Mouse (Mus musculus): ENCODE measurements around the gene Ccdc8. TPM values are rescaled to one million over a fixed set of nuclear protein-coding genes. Genes with fewer than 3 reads are reported as not detected.
A peak's percentile ranks its signal among the peaks of the same experiment; 100 is the strongest.

Gene Ccdc8
- polyA plus RNA-seq (2015; fragmentation: Nextera tagmentation; extraction: Ambion mirVana) = 35.7 and 41.2 TPM in 2 replicates

DNA sequence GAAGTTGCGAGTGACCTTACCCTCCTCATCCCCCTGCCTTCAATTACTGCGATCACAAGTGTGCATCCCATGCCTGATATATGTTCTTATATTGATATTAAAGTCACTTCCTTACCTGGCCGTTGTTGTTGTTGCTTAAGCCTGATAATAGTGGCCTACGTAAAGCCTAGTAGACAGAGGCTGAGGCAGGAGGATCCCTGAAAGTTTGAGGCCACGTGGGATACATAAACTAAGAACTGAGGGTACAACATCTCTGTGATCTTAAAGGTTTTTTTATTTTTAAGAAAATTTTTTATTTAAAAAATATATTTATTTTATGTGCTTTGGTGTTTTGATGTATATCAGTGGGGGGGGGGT lies at the start of gene Ccdc8:
Ccdc8 (plus strand) TSS at position 258 of the 357 bp plus-strand sequence.
- H3K27me3 ChIP-seq = no peaks in the 10 kb centered on the region
- H3K4me3 ChIP-seq (replicated peaks) = peak within 1 kb of the TSS; percentile 65
- 89% methylated on average over 5 of the region's 5 CpGs for WGBS
- peak within 1 kb of the TSS; percentile 69 for H3K4me2 ChIP-seq
- 0 out of 2 replicates have a peak within 1 kb of the TSS, but pooled peaks have one; percentile 25 for H3K9ac ChIP-seq
- peaks cover 78% of the 10 kb centered on the region for H3K4me1 ChIP-seq
- H3K36me3 ChIP-seq = peaks cover 13% of the 10 kb centered on the region
- ATAC-seq (replicated peaks; ENCODE audit: low FRiP score) = no peak
- peak within 1 kb of the TSS; percentile 95 for H3K27ac ChIP-seq
- H3K9me3 ChIP-seq (replicated peaks) = no peaks in the 10 kb centered on the region

DNA sequence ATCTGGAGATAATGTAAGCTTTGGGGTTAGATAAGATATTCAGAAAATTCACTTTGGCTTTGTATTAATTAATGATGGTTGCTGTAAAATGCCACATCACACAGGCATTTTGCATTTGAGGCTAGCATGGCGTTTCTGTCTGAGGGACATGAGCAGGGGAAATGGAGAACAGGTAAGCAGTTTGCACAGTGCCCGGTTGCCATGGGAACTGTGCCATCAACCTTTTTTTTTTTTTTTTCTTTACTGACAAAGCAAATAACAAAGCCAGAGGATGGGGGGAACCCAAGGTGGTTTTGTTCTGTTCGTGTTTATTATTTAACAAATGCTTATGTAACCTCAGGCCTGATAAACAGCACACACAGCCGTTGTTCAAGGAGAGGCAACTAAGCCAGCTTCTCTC lies 49.6 kb upstream of the Ccdc8 start:
- no peaks in the 10 kb centered on the region for H3K36me3 ChIP-seq
- no peak overlapping the region for H3K27ac ChIP-seq
- H3K4me2 ChIP-seq = no peak overlapping the region
- ATAC-seq (replicated peaks; ENCODE audit: low FRiP score) = no peak
- 64% methylated on average over 4 of the region's 4 CpGs for WGBS
- no peak overlapping the region for H3K9ac ChIP-seq
- peaks cover 30% of the 10 kb centered on the region for H3K27me3 ChIP-seq
- no peak overlapping the region for H3K4me3 ChIP-seq (replicated peaks)
- H3K4me1 ChIP-seq = peaks cover 55% of the 10 kb centered on the region
- no peaks in the 10 kb centered on the region for H3K9me3 ChIP-seq (replicated peaks)

DNA sequence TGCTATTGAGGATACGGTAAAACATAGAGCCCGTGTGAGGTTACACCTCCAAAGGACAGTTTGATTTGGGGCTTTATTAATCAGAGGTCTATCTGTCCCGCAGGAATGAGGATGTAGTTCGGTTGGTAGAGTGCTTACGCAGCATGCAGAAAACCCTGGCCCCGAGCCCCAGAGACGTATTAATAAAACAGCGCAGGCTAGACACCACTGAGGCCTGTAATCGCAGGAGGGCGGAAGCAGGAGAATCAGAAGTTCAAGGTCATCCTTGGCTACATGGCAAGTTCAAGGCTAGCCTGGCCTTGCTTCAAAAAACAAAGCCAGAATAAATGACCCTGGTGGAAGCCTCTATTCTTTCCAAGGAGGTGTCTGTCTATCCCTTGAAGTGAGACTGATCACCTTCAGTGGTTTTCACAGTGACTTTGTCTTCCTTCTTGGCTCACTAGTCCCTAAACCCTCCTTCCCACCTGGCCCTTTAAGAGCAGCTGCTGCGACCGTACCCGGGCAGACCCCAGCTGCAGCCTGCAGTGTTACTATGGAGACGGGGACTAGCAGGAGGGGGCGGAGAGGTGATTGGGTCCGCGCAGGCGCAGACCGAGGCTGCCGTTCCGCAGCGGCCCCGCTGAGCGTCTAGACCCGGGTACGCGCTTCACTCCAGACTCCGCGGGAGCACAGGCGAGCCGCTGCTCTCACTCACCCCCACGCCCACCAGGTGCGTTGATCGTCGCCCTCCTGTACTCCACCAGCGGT lies 48.3 kb upstream of the Ccdc8 start, which contains the start of gene Pnmal2:
Pnmal2 (plus strand) TSS at position 622 of the 747 bp plus-strand sequence.
- 13% methylated on average over 36 of the region's 36 CpGs for WGBS
- Histone ChIP-seq H3K36me3 (no peaks in the 10 kb centered on the region), H3K4me3 (replicated peaks) (peak within 1 kb of the TSS; percentile 63), H3K27me3 (peaks cover 44% of the 10 kb centered on the region), H3K27ac (no peak within 1 kb of the TSS), H3K4me2 (peak within 1 kb of the TSS; percentile 83), H3K9me3 (replicated peaks) (no peaks in the 10 kb centered on the region), H3K9ac (peak within 1 kb of the TSS; percentile 65), H3K4me1 (peaks cover 60% of the 10 kb centered on the region)
- ATAC-seq (replicated peaks; ENCODE audit: low FRiP score) = peak; percentile 88

DNA sequence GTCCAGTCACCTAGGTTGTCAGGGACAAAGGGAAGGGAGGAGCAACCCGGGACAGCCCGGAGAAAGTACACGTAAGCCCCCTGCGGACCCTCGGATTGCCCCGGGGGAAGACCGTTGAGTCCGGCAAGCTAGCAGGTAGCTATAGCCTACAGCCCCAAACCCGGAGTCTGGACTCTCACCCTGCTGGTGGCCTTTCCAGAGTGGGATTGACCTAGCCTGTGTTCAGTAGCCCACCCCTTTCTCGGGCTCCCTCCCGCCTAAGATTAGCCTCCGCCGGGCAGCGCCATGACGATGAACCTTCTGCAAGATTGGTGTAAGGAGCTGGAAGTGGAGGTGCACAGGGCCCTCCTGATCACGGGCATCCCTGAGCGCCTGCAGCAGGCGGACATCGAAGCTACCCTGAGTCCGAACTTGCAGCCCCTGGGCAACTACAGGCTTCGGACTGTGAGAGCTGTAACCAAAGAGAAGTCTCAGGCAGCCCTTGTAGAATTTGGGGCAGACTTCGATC lies 47.6 kb upstream of the Ccdc8 start:
- H3K9me3 ChIP-seq (replicated peaks) = no peaks in the 10 kb centered on the region
- ATAC-seq (replicated peaks; ENCODE audit: low FRiP score) = no peak; the same call in 1 of the 2 replicates
- peak overlapping the region; percentile 83 for H3K4me2 ChIP-seq
- peak overlapping the region; percentile 65 for H3K9ac ChIP-seq
- H3K27me3 ChIP-seq = peaks cover 50% of the 10 kb centered on the region
- peaks cover 66% of the 10 kb centered on the region for H3K4me1 ChIP-seq
- H3K4me3 ChIP-seq (replicated peaks) = peak overlapping the region; percentile 63
- no peak overlapping the region for H3K27ac ChIP-seq
- 2% methylated on average over 22 of the region's 22 CpGs for WGBS
- H3K36me3 ChIP-seq = no peaks in the 10 kb centered on the region

DNA sequence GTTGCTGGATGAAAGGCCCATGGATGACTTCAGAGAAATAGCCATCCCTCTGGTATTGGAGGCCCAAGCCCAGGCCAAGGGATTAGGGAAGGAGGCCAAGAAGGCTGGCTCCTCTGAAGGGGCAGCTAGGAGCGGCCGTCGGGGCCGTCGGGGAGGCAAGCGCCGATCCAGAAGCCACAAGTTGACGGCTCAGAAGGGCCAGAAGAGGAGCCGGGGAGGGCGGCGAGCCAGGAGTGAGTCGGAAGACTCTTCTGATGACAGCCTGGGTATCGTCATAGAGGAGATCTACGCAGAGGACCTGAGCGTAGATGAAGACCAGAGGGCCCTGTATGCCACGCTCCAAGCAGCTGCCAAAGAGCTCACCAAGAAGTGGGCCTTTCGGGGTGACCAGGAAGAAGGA lies 47.1 kb upstream of the Ccdc8 start:
- Histone ChIP-seq H3K27ac (no peak overlapping the region), H3K27me3 (peaks cover 53% of the 10 kb centered on the region), H3K9me3 (replicated peaks) (no peaks in the 10 kb centered on the region), H3K4me3 (replicated peaks) (peak overlapping the region; percentile 63), H3K9ac (0 out of 2 replicates have a peak overlapping the region, but pooled peaks have one; percentile 65), H3K4me1 (peaks cover 66% of the 10 kb centered on the region), H3K4me2 (peak overlapping the region; percentile 83), H3K36me3 (no peaks in the 10 kb centered on the region)
- ATAC-seq (replicated peaks; ENCODE audit: low FRiP score) = no peak
- WGBS = 21% methylated on average over 17 of the region's 17 CpGs

DNA sequence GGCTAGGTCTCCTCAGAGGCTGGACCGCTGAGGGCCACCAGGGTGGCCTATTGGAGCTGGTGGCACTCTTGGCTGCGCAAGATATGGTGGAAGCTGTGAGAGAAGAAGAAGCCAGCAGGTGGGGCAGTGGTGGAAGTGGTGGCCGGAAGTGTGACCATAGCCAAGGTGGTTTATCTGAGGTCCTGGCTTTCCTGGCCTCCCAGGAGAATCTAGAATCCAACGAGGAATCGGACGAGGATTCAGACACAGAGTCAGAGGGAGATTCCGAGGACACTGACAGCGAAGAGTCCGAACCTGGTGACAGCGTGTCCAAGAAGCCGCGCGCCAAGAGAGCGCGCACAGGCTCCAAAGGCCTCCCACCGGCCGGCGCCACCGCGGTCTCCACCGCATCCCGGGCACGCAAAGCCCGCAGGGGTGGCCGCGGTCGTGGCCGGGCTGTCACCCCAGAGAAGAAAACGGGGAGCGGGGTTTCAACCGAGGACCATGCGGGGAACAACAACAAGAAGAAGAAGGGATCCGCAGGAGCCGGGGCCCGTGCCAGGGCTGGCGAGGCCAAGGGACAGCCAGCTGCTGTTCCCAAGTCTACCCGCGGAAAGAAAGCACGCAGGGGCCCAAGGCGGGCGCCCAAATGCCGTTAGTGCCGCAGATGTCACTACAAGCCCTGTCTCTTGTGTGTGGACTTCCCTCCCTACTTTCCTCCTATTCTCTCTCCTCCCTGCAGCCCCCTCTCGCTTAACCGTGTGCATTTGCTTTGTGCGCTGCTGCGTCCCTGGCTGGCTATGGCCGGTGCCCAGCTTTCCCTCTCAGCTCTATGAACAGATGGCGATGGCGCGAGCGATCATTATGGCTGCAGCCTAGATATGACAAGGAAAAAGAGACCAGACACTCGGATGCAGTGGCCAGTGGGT lies 45.8 kb upstream of the Ccdc8 start:
- Histone ChIP-seq H3K4me1 (peaks cover 68% of the 10 kb centered on the region), H3K4me2 (peak overlapping the region; percentile 76), H3K36me3 (no peaks in the 10 kb centered on the region), H3K27ac (no peak overlapping the region), H3K9ac (peak overlapping the region; percentile 47), H3K4me3 (replicated peaks) (peak overlapping the region; percentile 63), H3K27me3 (peaks cover 53% of the 10 kb centered on the region), H3K9me3 (replicated peaks) (no peaks in the 10 kb centered on the region)
- ATAC-seq (replicated peaks; ENCODE audit: low FRiP score) = no peak
- 3% methylated on average over 53 of the region's 53 CpGs for WGBS

DNA sequence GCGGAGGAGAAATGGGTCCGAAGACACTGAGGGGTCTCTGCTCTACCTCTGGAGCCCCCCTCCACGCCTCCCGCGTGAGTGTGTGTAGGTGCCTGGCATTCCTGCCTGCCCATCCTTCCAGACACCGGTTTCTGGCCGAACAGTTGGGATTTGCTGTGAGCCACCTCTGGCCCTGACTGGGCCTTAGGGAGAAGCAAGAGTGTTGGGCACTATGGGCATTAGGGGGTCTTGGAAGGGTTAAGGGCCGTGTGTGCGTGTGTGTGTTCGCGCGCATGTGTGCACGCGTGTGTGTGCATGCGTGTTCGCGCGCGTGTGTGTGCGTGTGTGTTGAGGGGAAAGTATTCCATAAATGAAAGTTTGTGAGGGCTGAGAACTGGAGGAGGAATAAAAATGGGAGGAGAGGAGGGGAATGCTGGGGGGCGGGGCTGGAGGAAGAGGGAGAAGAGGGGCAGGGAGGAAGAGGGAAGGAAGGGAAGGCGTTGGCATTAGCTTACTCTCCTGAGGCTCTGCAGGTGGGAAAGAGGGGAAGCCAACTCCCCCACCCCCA lies 45.1 kb upstream of the Ccdc8 start:
- no peak for ATAC-seq (replicated peaks; ENCODE audit: low FRiP score)
- Histone ChIP-seq H3K4me2 (peak overlapping the region; percentile 76), H3K9me3 (replicated peaks) (no peaks in the 10 kb centered on the region), H3K27me3 (peaks cover 53% of the 10 kb centered on the region), H3K4me1 (peaks cover 68% of the 10 kb centered on the region), H3K27ac (no peak overlapping the region), H3K4me3 (replicated peaks) (peak overlapping the region; percentile 63), H3K9ac (peak overlapping the region; percentile 47), H3K36me3 (no peaks in the 10 kb centered on the region)
- 16% methylated on average over 21 of the region's 22 CpGs for WGBS

DNA sequence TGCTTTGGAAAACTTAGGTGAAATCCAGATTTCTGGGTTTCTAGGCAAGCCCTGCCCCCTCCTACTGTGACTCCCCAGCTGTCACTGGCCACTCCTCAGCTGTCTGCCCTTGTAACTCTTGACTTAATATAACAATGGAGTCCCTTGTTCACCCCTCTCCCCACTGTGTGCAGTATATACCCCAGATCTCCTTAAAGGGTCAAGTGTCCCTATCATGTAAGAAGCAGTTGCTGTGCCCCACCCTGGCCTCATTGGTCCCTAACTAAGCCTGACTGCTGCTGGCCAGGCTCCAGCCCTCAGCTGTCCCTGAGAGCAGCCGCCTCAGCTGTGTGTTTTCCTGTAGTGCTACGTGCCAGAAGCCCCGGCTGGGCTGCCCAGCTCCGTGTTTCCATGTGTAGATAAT lies 44.5 kb upstream of the Ccdc8 start:
- Histone ChIP-seq H3K27me3 (peaks cover 53% of the 10 kb centered on the region), H3K4me2 (peak overlapping the region; percentile 76), H3K9me3 (replicated peaks) (no peaks in the 10 kb centered on the region), H3K4me3 (replicated peaks) (peak overlapping the region; percentile 63; the same call in 1 of the 2 replicates), H3K4me1 (peaks cover 68% of the 10 kb centered on the region), H3K36me3 (no peaks in the 10 kb centered on the region), H3K9ac (no peak overlapping the region), H3K27ac (peak overlapping the region; percentile 20; the same call in 1 of the 2 replicates)
- 8% methylated on average over 4 of the region's 4 CpGs for WGBS
- no peak for ATAC-seq (replicated peaks; ENCODE audit: low FRiP score)

DNA sequence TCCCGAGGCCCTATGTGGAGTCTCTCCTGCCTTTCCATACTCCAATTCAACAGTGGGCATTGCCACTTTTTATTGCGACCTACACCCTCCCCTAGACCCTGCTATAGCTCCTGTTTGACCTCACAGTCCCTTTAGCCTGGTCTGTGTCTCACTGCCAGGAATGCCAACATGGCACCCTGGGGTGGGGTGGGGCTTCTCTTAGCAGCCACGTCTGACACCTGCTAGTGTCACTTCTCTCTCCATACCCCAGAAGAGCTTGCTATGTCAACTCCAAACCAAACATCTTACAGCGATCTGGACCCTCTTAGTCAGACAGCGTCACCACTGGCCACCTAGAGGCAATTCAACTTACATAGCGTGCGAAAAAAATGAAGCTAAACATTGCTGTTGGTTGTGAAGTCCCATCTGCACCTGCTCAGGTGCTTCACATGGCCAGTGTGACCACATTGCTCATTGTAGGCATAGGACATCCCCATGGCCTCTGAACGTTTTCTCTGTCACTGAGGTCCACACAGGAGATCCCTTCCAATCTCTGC lies 43.5 kb upstream of the Ccdc8 start:
- H3K36me3 ChIP-seq = no peaks in the 10 kb centered on the region
- H3K4me1 ChIP-seq = peaks cover 65% of the 10 kb centered on the region
- H3K4me2 ChIP-seq = no peak overlapping the region
- no peak overlapping the region for H3K4me3 ChIP-seq (replicated peaks)
- no peak for ATAC-seq (replicated peaks; ENCODE audit: low FRiP score)
- H3K27ac ChIP-seq = no peak overlapping the region
- peaks cover 53% of the 10 kb centered on the region for H3K27me3 ChIP-seq
- no peak overlapping the region for H3K9ac ChIP-seq
- H3K9me3 ChIP-seq (replicated peaks) = no peaks in the 10 kb centered on the region
- 63% methylated on average over 8 of the region's 8 CpGs for WGBS

DNA sequence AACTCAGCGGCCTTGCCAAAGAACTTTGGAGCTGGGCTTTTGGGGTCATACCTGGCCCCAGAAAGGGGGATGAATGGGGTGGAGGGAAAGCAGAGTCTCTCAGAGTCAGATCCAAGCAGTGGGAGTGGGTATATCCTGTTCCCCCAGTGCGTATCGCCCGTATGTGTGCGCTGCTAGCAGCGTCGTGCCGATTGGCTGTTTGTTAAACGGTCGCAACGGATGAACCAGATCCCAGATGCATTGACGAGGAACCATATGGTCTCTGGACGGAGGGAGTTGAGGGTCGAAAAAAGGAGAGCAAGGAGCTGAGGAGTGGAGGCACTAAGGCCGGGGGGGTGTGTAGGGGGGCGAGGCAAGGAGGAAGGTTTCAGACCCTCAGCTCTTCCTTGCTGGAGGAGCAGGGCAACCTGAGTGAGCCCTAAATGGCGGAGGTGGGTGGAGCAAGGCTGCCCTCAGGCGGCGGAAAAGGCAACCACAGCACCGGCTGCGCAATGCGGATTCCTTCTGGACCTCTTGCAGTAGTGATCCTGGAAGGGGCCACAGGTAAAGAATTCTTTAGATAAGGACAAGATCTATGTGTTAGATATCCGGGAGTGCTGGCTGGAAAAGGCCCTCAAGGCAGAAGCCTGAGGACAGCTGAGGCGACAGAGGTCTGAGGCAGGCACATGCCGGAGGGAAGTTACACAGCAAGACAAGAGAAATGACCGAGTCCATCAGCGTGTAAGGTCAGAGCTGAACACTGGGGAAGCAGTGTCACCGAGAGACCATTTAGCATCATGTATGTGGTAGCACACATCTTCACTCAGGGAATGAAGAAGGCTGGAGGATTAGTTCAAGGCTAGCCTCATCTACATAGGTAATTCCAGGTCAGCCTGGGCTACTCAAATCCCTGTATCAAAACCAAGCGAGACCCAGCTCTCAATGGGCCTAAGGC lies 42.3 kb upstream of the Ccdc8 start:
- Histone ChIP-seq H3K4me2 (peak overlapping the region; percentile 66), H3K36me3 (no peaks in the 10 kb centered on the region), H3K27me3 (peaks cover 49% of the 10 kb centered on the region), H3K27ac (no peak overlapping the region), H3K9me3 (replicated peaks) (no peaks in the 10 kb centered on the region), H3K9ac (0 out of 2 replicates have a peak overlapping the region, but pooled peaks have one; percentile 9), H3K4me3 (replicated peaks) (peak overlapping the region; percentile 34), H3K4me1 (peaks cover 54% of the 10 kb centered on the region)
- ATAC-seq (replicated peaks; ENCODE audit: low FRiP score) = peak; percentile 49
- WGBS = 11% methylated on average over 29 of the region's 29 CpGs

Data from kidney, embryonic 15.5 days (tissue).